Mouse (Mus musculus) hindbrain, embryonic 16.5 days (tissue): ENCODE results near the gene Mllt6. TPM values are rescaled to one million over a fixed set of nuclear protein-coding genes. Genes with fewer than 3 reads are reported as not detected.
"Not testable (repeated sequence)": the region's sequence is repeated elsewhere in the genome, so short reads cannot be mapped to it uniquely, and the experiment has no call there.

Experiments used
- ATAC-seq: fragments of 200-750 bp; cut with Nextera tagmentation; 2 replicates; pipeline ENCODE4 v1.8.0; 2017; ENCODE audit warnings: moderate TSS enrichment, moderate library complexity
- H3K27ac ChIP-seq: fragments of 300-500 bp; sonication (generic); 2 replicates; pipeline ENCODE4 v1.5.1; 2014; ENCODE audit warnings: low read depth, mild to moderate bottlenecking, control low read depth, low read length, moderate library complexity
- H3K27me3 ChIP-seq: fragments of 300-500 bp; sonication (generic); replicated peaks from 2 replicates; pipeline ENCODE4 v1.6.1; 2014; ENCODE audit warnings: low read length; ENCODE audit not compliant: control insufficient read depth, insufficient read depth
- H3K36me3 ChIP-seq: fragments of 300-500 bp; sonication (generic); 2 replicates; pipeline ENCODE4 v1.6.1; 2014; ENCODE audit warnings: mild to moderate bottlenecking, low read length, moderate library complexity, mixed read lengths; ENCODE audit not compliant: control insufficient read depth, insufficient read depth
- H3K4me1 ChIP-seq: fragments of 300-500 bp; sonication (generic); 2 replicates; pipeline ENCODE4 v1.6.1; 2014; ENCODE audit warnings: low read depth, low read length; ENCODE audit not compliant: control insufficient read depth, insufficient read depth
- H3K4me2 ChIP-seq: fragments of 300-500 bp; sonication (generic); 2 replicates; pipeline ENCODE4 v1.6.1; 2014; ENCODE audit warnings: mild to moderate bottlenecking, low read length, control low read depth, moderate library complexity
- H3K4me3 ChIP-seq: fragments of 300-500 bp; sonication (generic); 2 replicates; pipeline ENCODE4 v1.5.1; 2014; ENCODE audit warnings: mild to moderate bottlenecking, low read length, control low read depth, moderate library complexity
- H3K9ac ChIP-seq: fragments of 300-500 bp; sonication (generic); 2 replicates; pipeline ENCODE4 v1.6.1; 2014; ENCODE audit warnings: low read depth, mild to moderate bottlenecking, control low read depth, low read length, moderate library complexity
- H3K9me3 ChIP-seq: fragments of 300-500 bp; sonication (generic); 2 replicates; pipeline ENCODE4 v1.6.1; 2014; ENCODE audit warnings: mild to moderate bottlenecking, low read length, moderate library complexity; ENCODE audit not compliant: control insufficient read depth
- WGBS: fragments of 180-500 bp; shearing (Covaris S2); extraction: QIAGEN DNeasy Blood & Tissue Kit; methylation state at CpG from one replicate; pipeline ENCODE4 v1.1.7; 2014; 5-methylcytosine and 5-hydroxymethylcytosine counted together
- microRNA-seq: library from miRNA; unstranded; fragments of <30 nt; microRNA quantifications from one replicate; pipeline ENCODE4, GENCODE M21; 2017
- polyA plus RNA-seq: library from polyadenylated mRNA; unstranded; fragments of >200 nt; fragmentation: Nextera tagmentation; extraction: Ambion mirVana; gene quantifications from 2 replicates; pipeline ENCODE4 v1.2.1, GENCODE M21; 2015

Gene Mllt6
- polyA plus RNA-seq, 1 experiment from 2014 or later, result 3.1 TPM

DNA sequence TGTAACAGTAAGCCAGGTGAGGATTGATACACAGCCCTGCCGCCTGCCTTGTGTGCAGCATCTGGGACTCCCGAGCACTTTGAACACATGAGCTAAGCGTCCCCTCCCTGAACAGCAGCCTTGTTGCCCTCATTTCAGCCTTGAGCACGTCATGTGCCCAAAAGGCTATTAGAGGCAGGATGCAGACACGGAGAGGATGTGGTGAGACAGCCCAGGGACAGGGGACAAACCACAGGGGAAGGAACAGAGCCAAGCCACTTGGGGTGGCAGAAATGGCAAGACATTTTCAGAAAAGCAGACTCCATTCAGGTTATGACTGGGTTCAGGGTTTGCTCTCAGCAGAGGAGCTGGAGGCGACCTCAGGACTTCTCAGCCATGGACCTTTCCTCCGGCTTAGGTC is 65.1 kb downstream of the Mllt6 start:
- 90% methylated on average over 7 of the region's 7 CpGs for WGBS

DNA sequence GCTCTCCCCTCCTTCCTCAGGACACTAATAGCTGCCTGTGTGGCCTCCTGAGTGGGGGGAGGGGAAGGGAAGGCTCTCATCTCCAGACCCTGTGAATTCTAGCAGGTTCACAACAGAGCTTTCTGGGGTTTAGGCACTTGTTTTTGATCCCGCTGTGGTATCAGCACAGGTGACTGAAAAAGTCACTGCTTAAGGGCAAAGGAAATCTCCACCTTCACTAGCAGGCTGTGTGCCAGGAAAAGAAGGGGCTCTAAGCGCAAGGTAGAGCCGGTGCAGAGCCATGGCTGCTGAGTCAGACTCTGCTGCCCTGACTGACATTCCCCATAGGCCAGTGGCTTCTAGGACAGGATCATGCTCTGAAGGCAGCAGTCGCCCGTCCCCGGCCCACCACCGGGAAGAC is 65.5 kb downstream of the Mllt6 start:
- H3K4me1 ChIP-seq, result peaks cover under 1% of the 10 kb centered on the region; the same call in 1 of the 2 replicates
- 89% methylated on average over 7 of the region's 7 CpGs for WGBS
- no peak overlapping the region for H3K9ac ChIP-seq
- no peak overlapping the region for H3K4me2 ChIP-seq
- no peaks in the 10 kb centered on the region for H3K9me3 ChIP-seq
- peaks cover 41% of the 10 kb centered on the region for H3K36me3 ChIP-seq
- H3K27me3 ChIP-seq, result no peaks in the 10 kb centered on the region
- no peak overlapping the region for H3K4me3 ChIP-seq
- H3K27ac ChIP-seq, result no peak overlapping the region
- no peak for ATAC-seq

More for the DNA sequence above, 65.1 kb downstream of the Mllt6 start:
- Histone ChIP-seq H3K9ac (no peak overlapping the region), H3K4me3 (no peak overlapping the region), H3K36me3 (peaks cover 42% of the 10 kb centered on the region), H3K27ac (no peak overlapping the region), H3K27me3 (no peaks in the 10 kb centered on the region), H3K4me2 (no peak overlapping the region), H3K4me1 (no peaks in the 10 kb centered on the region), H3K9me3 (no peaks in the 10 kb centered on the region)
- ATAC-seq, result no peak

DNA sequence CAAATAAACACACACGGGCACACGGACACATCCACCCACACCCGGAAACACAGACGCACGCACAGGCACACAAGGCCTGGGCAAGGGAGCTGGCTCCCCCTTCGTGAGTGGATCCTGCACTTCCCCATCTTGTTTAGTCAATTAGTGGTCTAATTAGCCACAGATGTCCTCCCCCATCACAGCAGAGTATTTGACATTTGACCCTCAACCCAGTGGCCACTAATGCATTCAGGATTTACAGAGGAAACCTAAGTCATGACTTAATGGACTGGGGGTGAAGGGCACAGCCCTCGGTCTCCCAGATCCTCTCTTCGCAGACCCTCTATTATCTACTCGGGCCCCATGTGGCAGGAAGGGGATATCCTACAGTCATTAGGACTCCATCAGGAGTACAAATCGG is 70.5 kb downstream of the Mllt6 start:
- no peaks in the 10 kb centered on the region for H3K9me3 ChIP-seq
- no peak overlapping the region for H3K4me2 ChIP-seq
- WGBS, result 53% methylated on average over 10 of the region's 10 CpGs
- H3K4me1 ChIP-seq, result peaks cover 2% of the 10 kb centered on the region; the same call in 1 of the 2 replicates
- H3K36me3 ChIP-seq, result peaks cover 11% of the 10 kb centered on the region
- no peak overlapping the region for H3K27ac ChIP-seq
- no peak overlapping the region for H3K9ac ChIP-seq
- H3K4me3 ChIP-seq, result no peak overlapping the region
- no peak for ATAC-seq
- H3K27me3 ChIP-seq, result no peaks in the 10 kb centered on the region

DNA sequence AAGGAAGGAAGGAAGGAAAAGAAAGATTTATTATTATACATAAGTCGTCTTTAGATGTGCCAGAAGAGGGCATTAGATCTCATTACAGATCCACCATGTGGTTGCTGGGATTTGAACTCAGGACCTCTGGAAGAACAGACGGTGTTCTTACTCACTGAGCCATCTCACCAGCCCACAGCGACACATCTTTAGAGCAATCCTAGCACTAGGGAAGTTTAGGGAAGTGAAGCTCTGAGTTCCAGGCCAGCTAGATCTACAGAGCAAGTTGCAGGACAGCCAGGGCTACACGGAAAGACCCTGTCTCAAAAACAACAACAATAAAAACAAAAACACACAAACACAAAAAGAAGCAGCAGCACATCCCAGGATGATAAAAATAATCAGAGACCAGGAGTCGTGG is 71.6 kb downstream of the Mllt6 start:
- not testable (repeated sequence) for H3K27ac ChIP-seq, H3K4me2 ChIP-seq, H3K36me3 ChIP-seq, H3K27me3 ChIP-seq, H3K9me3 ChIP-seq, H3K4me3 ChIP-seq, H3K4me1 ChIP-seq, H3K9ac ChIP-seq, ATAC-seq
- 85% methylated on average over 5 of the region's 5 CpGs for WGBS

Small RNAs within 50 kb of the gene (microRNA-seq; reads per million reads assigned to microRNA genes)
- gene Gm24158 (not detected), gene Mir6927 (not detected)

Other genes starting within 250 kb of the Mllt6 start
- gene Arhgap23, start 247.9 kb upstream of the Mllt6 start, polyA plus RNA-seq, result 8.5 and 9.4 TPM in 2 replicates
- 0.85 and 0.87 TPM in 2 replicates for gene 4933428G20Rik, start 163.1 kb upstream of the Mllt6 start, polyA plus RNA-seq
- gene Srcin1, start 87.2 kb upstream of the Mllt6 start, polyA plus RNA-seq, result 8.0 and 8.9 TPM in 2 replicates
- 1.2 and 1.4 TPM in 2 replicates for gene Epop, start 33.7 kb upstream of the Mllt6 start, polyA plus RNA-seq
- 37.2 and 42.4 TPM in 2 replicates for gene Cisd3, start 22.4 kb downstream of the Mllt6 start, polyA plus RNA-seq
- 15.4 and 19.2 TPM in 2 replicates for gene Pcgf2, start 37.1 kb downstream of the Mllt6 start, polyA plus RNA-seq
- gene Psmb3, start 40.0 kb downstream of the Mllt6 start, polyA plus RNA-seq, result 422 and 438 TPM in 2 replicates
- 3.6 and 4.4 TPM in 2 replicates for gene Pip4k2b, start 81.3 kb downstream of the Mllt6 start, polyA plus RNA-seq
- gene Cwc25, start 103.1 kb downstream of the Mllt6 start, polyA plus RNA-seq, result 14.1 and 16.2 TPM in 2 replicates
- 0.44 and 0.91 TPM in 2 replicates for gene 1700001P01Rik, start 112.5 kb downstream of the Mllt6 start, polyA plus RNA-seq
- gene Rpl23, start 119.0 kb downstream of the Mllt6 start, polyA plus RNA-seq, result 252 and 268 TPM in 2 replicates
- gene Lasp1, start 135.6 kb downstream of the Mllt6 start, polyA plus RNA-seq, result 176 and 191 TPM in 2 replicates
- 38.2 and 40.7 TPM in 2 replicates for gene B230217C12Rik, start 177.4 kb downstream of the Mllt6 start, polyA plus RNA-seq
- 0.34 and 0.43 TPM in 2 replicates for gene Fbxo47, start 220.7 kb downstream of the Mllt6 start, polyA plus RNA-seq